Mouse (Mus musculus) c-Kit-negative CD71-positive TER-119-positive erythroid progenitor cells, embryonic 14.5 days (primary cell): Measurements from ENCODE around the gene Agbl4.
A peak's percentile ranks its signal among the peaks of the same experiment; 100 is the strongest.

Experiments
- DNase-seq: peaks from one replicate; pipeline ENCODE4 v3.0.0-alpha.2; 2013; ENCODE audit warnings: low read depth, low spot score

Agbl4 gene

DNA sequence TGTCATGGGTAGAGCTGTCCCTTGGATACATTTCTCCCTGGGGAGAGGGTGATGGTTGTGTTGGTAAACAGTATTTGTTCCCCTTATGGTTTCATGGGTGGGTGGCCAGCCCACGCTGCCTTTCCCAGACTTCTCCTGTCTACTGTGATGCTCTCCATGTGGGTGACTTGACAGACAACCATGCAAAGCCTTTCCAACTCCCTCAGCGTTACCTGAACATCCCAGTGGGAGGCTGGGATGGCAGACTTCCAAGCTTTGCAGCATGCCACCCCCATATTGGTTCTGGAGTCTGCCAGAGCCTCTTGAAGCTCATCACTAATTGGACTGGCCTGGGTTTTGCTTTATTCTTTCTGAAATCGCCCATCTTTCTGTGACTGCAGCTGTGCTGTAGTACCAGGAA is 1101.3 kb downstream of the Agbl4 start:
- no peak for DNase-seq

GRCm38 (mm10) chr4:111501441-111501840 is 1104.0 kb downstream of the Agbl4 start:
- DNase-seq, result no peak

- DNase-seq, result peak; percentile 45
Measured at GRCm38 (mm10) chr4:111502965-111503727, 1105.7 kb downstream of the Agbl4 start.

GRCm38 (mm10) chr4:111504952-111505351 is 1107.5 kb downstream of the Agbl4 start:
- no peak for DNase-seq

- no peak for DNase-seq
Measured at GRCm38 (mm10) chr4:111510129-111510528, 1112.7 kb downstream of the Agbl4 start.

DNA sequence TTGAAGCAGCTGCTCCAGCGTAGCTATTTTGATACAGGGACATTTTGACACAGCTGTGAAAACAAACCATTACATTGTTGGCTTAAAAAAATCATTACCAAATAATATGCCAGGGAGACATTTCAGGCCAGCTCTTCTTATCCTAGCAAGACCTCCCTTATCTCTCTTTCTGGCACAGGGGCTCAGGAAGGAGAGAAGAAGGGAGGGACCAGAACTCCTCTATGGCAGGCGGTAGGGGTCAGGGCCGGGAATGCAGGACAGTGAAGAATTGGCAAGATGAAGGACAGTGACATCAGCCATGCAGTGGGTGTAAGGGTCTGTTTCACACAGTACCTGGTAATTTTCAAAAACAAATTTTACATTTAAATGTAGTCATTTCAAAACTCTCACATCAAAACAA is 1116.5 kb downstream of the Agbl4 start:
- DNase-seq, result no peak

DNA sequence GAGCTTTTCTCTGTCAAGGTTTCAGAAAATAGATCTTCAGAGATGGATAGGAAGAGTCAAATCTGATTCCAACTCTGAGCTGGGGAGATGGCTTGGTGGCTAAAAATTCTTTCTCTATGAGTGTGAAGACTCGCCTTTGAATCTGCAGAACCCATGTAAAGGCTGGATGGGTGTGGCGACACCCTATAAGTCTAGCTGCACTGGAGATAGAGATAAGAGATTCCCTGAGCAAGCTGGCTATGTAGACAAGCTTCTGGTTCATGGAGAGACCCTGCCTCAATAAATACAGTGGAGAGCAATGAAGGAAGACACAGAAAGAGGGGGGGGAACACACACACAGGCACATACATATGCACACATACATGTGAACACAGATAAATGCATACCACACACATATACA is 1118.7 kb downstream of the Agbl4 start:
- no peak for DNase-seq

DNA sequence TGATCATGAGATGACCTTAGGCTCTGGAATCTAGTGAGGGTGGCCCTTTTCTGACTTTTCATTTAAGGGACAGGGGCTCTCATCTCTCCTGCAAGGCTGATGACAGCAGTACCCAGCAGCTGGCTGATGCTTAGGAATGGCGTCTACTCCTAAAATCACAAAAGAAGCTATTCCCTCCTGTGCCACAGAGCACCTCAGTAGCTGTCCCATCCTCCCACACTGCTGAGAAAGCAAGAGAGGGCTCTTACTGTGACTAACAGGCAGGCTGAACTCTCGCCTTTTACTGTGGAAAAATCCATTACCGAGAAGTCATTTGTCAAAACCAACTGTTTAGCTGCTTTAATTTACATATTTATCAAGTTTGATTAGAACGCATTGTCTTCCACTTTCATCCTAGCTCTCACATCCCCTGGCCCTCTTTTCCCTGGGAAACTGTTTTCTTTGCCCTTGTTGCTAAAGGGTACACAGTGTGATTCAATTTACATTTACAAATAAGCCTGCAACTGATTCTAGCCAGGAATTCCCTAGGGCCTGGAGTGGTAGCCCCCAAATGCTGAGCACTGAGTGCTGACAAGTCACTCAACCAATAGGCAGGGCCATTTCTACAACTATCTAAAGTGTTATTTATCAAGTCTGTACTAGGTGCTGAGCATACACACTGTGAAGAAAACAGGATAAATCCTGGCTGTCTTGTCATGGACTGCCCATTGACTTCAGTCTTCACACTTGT is 1119.8 kb downstream of the Agbl4 start:
- DNase-seq, result no peak

DNA sequence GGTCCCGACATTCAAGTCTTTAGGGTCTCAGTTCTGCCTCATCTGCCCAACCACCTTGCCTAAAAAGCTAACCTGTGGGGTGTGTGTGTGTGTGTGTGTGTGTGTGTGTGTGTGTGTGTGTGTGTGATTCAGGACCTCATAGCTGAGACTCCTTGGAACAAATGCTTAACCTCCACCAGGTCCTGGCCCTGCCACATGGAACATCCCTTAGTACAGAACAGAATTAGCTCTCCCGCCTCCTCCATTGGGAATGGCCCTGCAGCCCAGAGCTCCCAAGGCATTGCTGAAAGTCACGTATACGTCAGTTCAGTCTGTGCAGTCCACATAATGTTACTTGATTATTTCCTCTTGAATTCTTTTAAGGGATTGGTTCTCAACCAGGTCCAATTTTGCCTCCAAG is 1120.7 kb downstream of the Agbl4 start:
- no peak for DNase-seq

DNA sequence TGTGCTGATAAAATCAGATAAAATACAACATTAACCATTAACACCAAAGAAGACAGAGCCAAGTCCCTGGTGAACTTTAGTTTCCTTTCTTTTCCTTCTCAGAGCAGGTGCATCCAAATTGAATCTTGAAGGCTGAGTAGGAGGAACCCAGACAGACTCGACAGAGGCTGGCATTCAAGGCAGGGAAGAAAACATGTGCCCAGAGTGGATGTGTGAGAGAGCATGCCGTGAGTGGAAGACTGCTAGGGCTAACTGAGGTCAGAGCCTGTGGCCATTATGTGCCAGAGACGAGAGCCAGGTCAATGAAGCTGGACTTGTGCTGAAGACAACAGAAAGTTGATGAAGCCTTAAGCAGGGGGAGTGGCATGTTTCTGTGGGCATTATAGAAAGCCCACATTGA is 1121.8 kb downstream of the Agbl4 start:
- no peak for DNase-seq

DNA sequence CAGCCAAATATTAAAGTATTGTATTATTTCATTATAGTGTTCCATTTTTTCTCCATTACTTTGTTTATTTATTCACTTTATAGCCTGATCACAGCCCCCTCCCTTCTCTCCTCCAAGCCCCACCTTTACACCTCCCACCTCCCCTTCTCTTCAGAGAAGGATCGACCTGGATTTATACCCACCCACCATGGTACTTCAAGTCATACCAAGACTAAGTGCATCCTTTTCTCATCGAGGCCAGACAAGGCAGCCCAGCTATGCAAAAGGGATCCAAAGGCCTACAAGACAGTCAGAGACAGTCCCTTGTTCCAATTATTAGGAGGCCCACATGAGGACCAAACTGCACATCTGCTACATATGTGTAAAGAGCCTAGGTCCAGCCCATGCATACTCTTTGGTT is 1122.5 kb downstream of the Agbl4 start:
- no peak for DNase-seq

- DNase-seq, result no peak
Measured at GRCm38 (mm10) chr4:111522974-111523373, 1125.5 kb downstream of the Agbl4 start.

- no peak for DNase-seq
Measured at GRCm38 (mm10) chr4:111528961-111529360, 1131.5 kb downstream of the Agbl4 start.

DNA sequence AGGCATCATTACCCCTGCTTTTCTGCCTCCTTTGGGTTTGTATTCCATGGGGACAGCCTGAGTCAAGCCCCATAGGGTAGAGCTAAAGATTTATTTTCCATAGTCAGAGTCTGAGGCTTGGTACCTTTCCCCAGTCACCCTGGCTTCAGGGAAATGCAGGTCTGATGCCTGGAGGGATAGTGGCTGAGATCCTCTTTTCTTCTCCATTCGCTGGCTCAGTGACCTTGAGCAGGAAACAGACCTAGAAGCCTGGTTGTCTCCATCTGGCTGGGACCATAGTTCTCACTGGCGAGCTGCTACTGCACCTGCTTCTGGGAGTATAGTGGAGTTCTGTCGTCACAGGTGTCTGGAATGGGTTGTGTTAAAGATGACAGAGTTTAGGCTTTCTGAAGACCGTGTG is 1132.5 kb downstream of the Agbl4 start:
- DNase-seq, result no peak

- DNase-seq, result peak; percentile 66
Measured at GRCm38 (mm10) chr4:111530537-111530936, 1133.1 kb downstream of the Agbl4 start.

GRCm38 (mm10) chr4:111544684-111545083 is 1147.2 kb downstream of the Agbl4 start:
- DNase-seq, result no peak

GRCm38 (mm10) chr4:111546009-111546408 is 1148.5 kb downstream of the Agbl4 start:
- no peak for DNase-seq

DNA sequence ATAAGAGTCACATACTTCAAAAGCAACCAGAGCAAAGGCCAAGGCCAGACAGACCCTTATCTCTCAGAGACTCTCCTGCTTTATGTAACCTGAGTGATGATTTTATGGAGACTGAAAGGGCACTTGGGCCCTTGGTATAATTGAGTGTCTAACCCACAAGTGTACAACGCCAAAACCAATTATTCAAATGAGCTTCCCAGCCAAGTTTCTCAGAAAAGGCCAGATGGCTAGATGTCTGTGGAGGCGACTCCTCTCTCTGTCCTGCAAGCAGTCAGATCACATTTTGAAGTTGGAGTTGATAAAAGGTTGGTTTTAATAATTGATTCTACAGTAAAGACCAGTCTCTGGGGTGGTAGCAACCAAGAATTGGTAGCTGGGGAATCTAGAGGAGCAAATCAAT is 1158.0 kb downstream of the Agbl4 start:
- DNase-seq, result no peak

GRCm38 (mm10) chr4:111577087-111577773 is 1179.8 kb downstream of the Agbl4 start:
- no peak for DNase-seq

GRCm38 (mm10) chr4:111579115-111579862 is 1181.8 kb downstream of the Agbl4 start:
- DNase-seq, result no peak

- no peak for DNase-seq
Measured at GRCm38 (mm10) chr4:111579863-111580224, 1182.4 kb downstream of the Agbl4 start.

GRCm38 (mm10) chr4:111580239-111580638 is 1182.8 kb downstream of the Agbl4 start:
- no peak for DNase-seq
